Mouse (Mus musculus) A20 (cell line): ENCODE results near the gene Psmb9.
A peak's percentile ranks its signal among the peaks of the same experiment; 100 is the strongest.

Source experiments
- DNase-seq: peaks from one replicate; pipeline ENCODE4 v3.0.0-alpha.2; 2011; ENCODE audit warnings: low read depth, low spot score

Psmb9 gene

DNA sequence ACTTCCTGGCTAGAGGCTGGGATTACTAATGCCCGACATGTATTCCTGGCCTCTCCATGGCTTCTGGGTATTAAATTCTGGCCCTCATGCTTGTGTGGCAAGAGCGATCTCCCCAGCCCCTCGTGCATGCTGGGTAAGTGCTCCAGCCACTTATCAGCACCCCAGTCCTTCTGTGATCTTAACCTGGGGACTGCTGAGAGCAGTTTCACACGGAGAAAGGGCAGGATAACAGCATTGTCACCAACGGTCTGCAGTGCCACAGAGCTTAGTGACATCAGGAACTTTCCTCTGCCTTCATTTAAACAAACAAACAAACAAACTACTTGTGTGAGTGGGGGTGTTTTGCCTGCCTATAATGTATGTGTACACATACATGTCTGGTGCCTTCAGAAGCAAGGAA is 47.3 kb downstream of the Psmb9 start:
- DNase-seq, result no peak

GRCm38 (mm10) chr17:34139416-34139815 is 48.1 kb downstream of the Psmb9 start:
- DNase-seq, result no peak

GRCm38 (mm10) chr17:34138655-34139054 is 48.9 kb downstream of the Psmb9 start:
- DNase-seq, result no peak

DNA sequence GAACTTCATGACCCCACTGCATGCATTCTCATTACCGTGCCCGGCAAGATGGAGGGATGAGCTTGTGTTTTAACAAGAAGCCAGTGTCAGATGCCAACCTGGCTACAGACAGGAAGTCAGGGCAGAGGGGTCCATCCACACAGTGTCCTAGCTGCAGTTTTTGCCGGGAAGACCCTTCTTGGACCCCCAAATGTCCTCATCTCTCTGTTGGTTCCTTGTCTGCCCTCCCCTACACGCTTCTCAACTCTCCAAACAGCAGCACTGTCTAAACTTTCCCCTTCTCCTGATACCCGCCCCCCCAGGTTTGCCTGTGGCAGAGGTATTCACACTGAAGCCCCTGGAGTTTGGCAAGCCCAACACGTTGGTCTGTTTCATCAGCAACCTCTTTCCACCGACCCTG is 50.0 kb downstream of the Psmb9 start:
- no peak for DNase-seq

DNA sequence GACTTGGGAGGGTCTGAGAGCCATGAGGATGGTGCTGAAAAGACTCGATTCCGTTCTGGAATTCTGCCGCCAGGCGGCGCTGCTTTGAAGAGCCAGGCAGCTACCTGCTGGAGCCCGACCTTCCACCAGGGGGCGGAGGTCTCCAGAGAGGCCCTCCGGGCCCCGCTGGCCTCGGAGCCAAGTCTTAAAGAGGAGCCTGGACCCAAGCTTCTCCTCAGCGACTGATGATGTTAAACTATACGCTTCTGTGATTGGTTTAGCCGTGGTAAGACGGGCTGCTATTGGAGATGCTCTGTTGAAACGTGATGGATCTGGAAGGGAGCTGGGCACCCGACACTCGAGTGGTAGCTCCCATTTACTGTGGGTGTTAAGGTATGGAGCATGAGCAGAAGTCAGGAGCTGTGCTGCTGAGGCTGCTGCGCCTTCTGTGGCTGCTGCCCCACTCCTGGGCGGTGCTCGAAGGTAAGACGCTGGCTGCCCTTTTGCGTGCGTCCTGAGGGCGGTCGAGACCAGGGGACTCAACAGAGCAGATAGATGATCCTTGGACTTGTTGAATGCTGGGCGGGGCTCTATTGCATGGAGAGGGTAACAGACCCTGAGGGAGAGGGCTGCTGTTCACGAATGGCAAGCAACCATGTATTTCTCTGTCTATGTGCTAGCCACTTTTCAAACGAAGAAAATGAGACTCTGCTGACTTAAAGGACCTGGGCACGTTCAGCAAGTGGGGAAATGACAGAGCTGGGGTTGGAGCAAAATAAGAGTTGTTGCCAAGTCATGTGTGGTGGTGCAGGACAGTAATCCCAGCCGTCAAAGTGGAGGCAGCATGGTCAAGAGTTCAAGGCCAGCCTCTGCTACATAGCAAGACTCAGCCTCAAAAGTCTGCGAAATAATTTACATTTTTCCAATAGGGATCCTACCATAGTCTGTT is 52.0 kb downstream of the Psmb9 start:
- peak; percentile 100 for DNase-seq

GRCm38 (mm10) chr17:34134451-34134850 is 53.1 kb downstream of the Psmb9 start:
- no peak for DNase-seq

DNA sequence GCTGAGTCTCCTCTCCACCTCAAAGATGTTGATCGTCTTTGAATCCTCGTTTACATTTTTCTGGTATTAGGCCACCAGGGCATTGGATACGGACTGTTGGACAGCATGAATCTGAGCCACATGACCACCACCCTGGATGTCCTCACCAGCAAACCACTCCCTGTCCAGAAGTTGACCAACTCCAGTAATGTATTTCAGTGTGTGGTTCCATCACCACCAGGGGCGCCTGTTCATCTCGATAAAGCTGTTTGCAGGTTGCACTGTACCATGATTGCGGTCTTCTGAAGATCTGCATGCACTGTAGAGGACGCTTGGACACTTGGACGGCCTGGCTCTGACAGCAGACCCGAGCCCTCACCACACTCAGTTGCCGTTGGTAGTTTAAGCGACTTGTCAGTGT is 54.3 kb downstream of the Psmb9 start:
- DNase-seq, result peak; percentile 57
